Mouse (Mus musculus) kidney, postnatal 10 days (tissue): ENCODE results near the gene Olfr25.

Experiments
- DNase-seq: peaks from one replicate; pipeline ENCODE4 v3.0.0; 2021; ENCODE audit warnings: mixed read lengths

Gene Olfr25

GRCm38 (mm10) chr9:38328760-38329159 lies at the start of gene Olfr25:
TSS of gene Olfr25 (plus strand) at chr9:38329060.
- DNase-seq: no peak

GRCm38 (mm10) chr9:38290807-38291206 lies 38.1 kb upstream of the Olfr25 start, which contains the start of gene Olfr896-ps1:
TSS of gene Olfr896-ps1 (plus strand) at chr9:38291107.
- no peak for DNase-seq

GRCm38 (mm10) chr9:38348111-38348510 lies 19.3 kb downstream of the Olfr25 start, which contains the start of gene Olfr898:
TSS of gene Olfr898 (plus strand) at chr9:38348411.
- no peak for DNase-seq

GRCm38 (mm10) chr9:38366596-38366995 lies 37.7 kb downstream of the Olfr25 start, which contains the start of gene Olfr250:
TSS of gene Olfr250 (plus strand) at chr9:38366896.
- no peak for DNase-seq

GRCm38 (mm10) chr9:38376786-38377185 lies 47.9 kb downstream of the Olfr25 start, which contains the start of gene Olfr251:
TSS of gene Olfr251 (plus strand) at chr9:38377086.
- DNase-seq: no peak
